Mouse (Mus musculus) MEL (cell line): Measurements from ENCODE around the gene Itprip. TPM values are rescaled to one million over a fixed set of nuclear protein-coding genes. Genes with fewer than 3 reads are reported as not detected.
A peak's percentile ranks its signal among the peaks of the same experiment; 100 is the strongest.

Source experiments
- DNase-seq: peaks from one replicate; pipeline ENCODE4 v3.0.0; 2011; ENCODE audit warnings: low read depth, low spot score
- H3K27ac ChIP-seq: 2 replicates; pipeline ENCODE4 v1.5.1; 2012; ENCODE audit warnings: low read depth, mild to moderate bottlenecking, control low read depth, low read length, moderate library complexity; ENCODE audit not compliant: control insufficient read depth
- H3K27me3 ChIP-seq, 2 experiments: fragments of 150-350 bp in 1 of 2; sonication (generic) in 1 of 2; 2 replicates each; pipeline ENCODE4 v1.6.1; 2012; ENCODE audit warnings: low read length in 2 of 2, mild to moderate bottlenecking in 2 of 2, improper control_type of control experiment in 1 of 2, moderate library complexity in 1 of 2; ENCODE audit not compliant: insufficient read depth in 2 of 2, control insufficient read depth in 1 of 2
- H3K36me3 ChIP-seq, 2 experiments: 2 replicates each; pipeline ENCODE4 v1.6.1; 2012 to 2014; ENCODE audit warnings: low read length in 2 of 2, improper control_type of control experiment in 1 of 2, inconsistent platforms in 1 of 2, mild to moderate bottlenecking in 1 of 2; ENCODE audit not compliant: insufficient read depth in 2 of 2, control insufficient read depth in 1 of 2
- H3K4me1 ChIP-seq, 2 experiments: fragments of 150-350 bp in 1 of 2; sonication (generic) in 1 of 2; 2 replicates each; pipeline ENCODE4 v1.6.1; 2012; ENCODE audit warnings: low read length in 2 of 2, improper control_type of control experiment in 1 of 2, mild to moderate bottlenecking in 1 of 2; ENCODE audit not compliant: insufficient read depth in 2 of 2, control insufficient read depth in 1 of 2
- H3K4me3 ChIP-seq, 2 experiments: fragments of 150-350 bp in 1 of 2; sonication (generic) in 1 of 2; 2 replicates each; pipeline ENCODE4 v1.5.1; 2012; ENCODE audit warnings: low read depth in 2 of 2, low read length in 2 of 2, mild to moderate bottlenecking in 2 of 2, moderate library complexity in 2 of 2, control low read depth in 1 of 2, improper control_type of control experiment in 1 of 2; ENCODE audit not compliant: control insufficient read depth in 1 of 2, insufficient read depth in 1 of 2
- H3K79me2 ChIP-seq: 2 replicates; pipeline ENCODE4 v1.6.1; 2012; ENCODE audit warnings: mild to moderate bottlenecking, low read length, moderate library complexity; ENCODE audit not compliant: control insufficient read depth, poor library complexity, insufficient read depth
- H3K9ac ChIP-seq: 2 replicates; pipeline ENCODE4 v1.6.1; 2012; ENCODE audit warnings: low read depth, mild to moderate bottlenecking, control low read depth, low read length, moderate library complexity; ENCODE audit not compliant: control insufficient read depth, poor library complexity, severe bottlenecking
- H3K9me3 ChIP-seq: fragments of 150-350 bp; sonication (generic); replicated peaks from 2 replicates; pipeline ENCODE4 v1.6.1; 2012; ENCODE audit warnings: mild to moderate bottlenecking, low read length, improper control_type of control experiment, moderate library complexity; ENCODE audit not compliant: insufficient read depth
- BHLHE40 ChIP-seq: IDR thresholded peaks from 2 replicates; pipeline ENCODE4 v1.6.1; 2012; ENCODE audit warnings: low read depth, mild to moderate bottlenecking, inconsistent platforms, low read length, improper control_type of control experiment, borderline replicate concordance
- CHD1 ChIP-seq: IDR thresholded peaks from 2 replicates; pipeline ENCODE4 v1.6.1; 2012; ENCODE audit warnings: low read depth, mild to moderate bottlenecking, inconsistent platforms, low read length, improper control_type of control experiment
- CTCF ChIP-seq, 3 experiments: IDR thresholded peaks in 2 of 3; conservative IDR thresholded peaks in 1 of 3; 2 replicates each; pipeline ENCODE4 v1.5.1; 2011 to 2012; ENCODE audit warnings: low read length in 3 of 3, low read depth in 2 of 3, mild to moderate bottlenecking in 2 of 3, improper control_type of control experiment in 1 of 3, inconsistent platforms in 1 of 3, mixed read lengths in 1 of 3, moderate library complexity in 1 of 3; ENCODE audit not compliant: control insufficient read depth in 1 of 3, insufficient read depth in 1 of 3, poor library complexity in 1 of 3, severe bottlenecking in 1 of 3
- ELF1 ChIP-seq: IDR thresholded peaks from 2 replicates; pipeline ENCODE4 v1.6.1; 2014; ENCODE audit warnings: low read depth, mild to moderate bottlenecking, inconsistent platforms, low read length, improper control_type of control experiment, moderate library complexity
- EP300 ChIP-seq, 2 experiments: IDR thresholded peaks; 2 replicates each; pipeline ENCODE4 v1.6.1; 2011; ENCODE audit warnings: improper control_type of control experiment in 2 of 2, low read length in 2 of 2, low read depth in 1 of 2, mild to moderate bottlenecking in 1 of 2
- ETS1 ChIP-seq: IDR thresholded peaks from 2 replicates; pipeline ENCODE4 v1.6.1; 2012; ENCODE audit warnings: low read depth, mild to moderate bottlenecking, inconsistent platforms, low read length, improper control_type of control experiment, moderate library complexity
- GATA1 ChIP-seq: IDR thresholded peaks from 2 replicates; pipeline ENCODE4 v1.6.1; 2011; ENCODE audit warnings: low read depth, low read length, improper control_type of control experiment
- HCFC1 ChIP-seq: IDR thresholded peaks from 2 replicates; pipeline ENCODE4 v1.6.1; 2012; ENCODE audit warnings: low read depth, mild to moderate bottlenecking, inconsistent platforms, low read length, improper control_type of control experiment, moderate library complexity
- JUND ChIP-seq: IDR thresholded peaks from 2 replicates; pipeline ENCODE4 v1.6.1; 2011; ENCODE audit warnings: low read depth, mild to moderate bottlenecking, improper control_type of control experiment, low read length
- MAFK ChIP-seq: IDR thresholded peaks from 2 replicates; pipeline ENCODE4 v1.6.1; 2011; ENCODE audit warnings: low read depth, mild to moderate bottlenecking, low read length, improper control_type of control experiment, borderline replicate concordance
- MAZ ChIP-seq: IDR thresholded peaks from 2 replicates; pipeline ENCODE4 v1.6.1; 2012; ENCODE audit warnings: low read depth, mild to moderate bottlenecking, inconsistent platforms, low read length, improper control_type of control experiment
- MEF2A ChIP-seq: IDR thresholded peaks from 2 replicates; pipeline ENCODE4 v1.6.1; 2014; ENCODE audit warnings: low read depth, mild to moderate bottlenecking, inconsistent platforms, low read length, improper control_type of control experiment; ENCODE audit not compliant: poor library complexity, insufficient replicate concordance, severe bottlenecking; ENCODE audit errors: extremely low read depth
- MYB ChIP-seq: IDR thresholded peaks from 2 replicates; pipeline ENCODE4 v1.6.1; 2011; ENCODE audit warnings: mild to moderate bottlenecking, low read depth, low read length, improper control_type of control experiment
- MYC ChIP-seq: IDR thresholded peaks from 2 replicates; pipeline ENCODE4 v1.6.1; 2011; ENCODE audit warnings: low read depth, mild to moderate bottlenecking, low read length, improper control_type of control experiment, moderate library complexity
- NELFE ChIP-seq: IDR thresholded peaks from 2 replicates; pipeline ENCODE4 v1.6.1; 2011; ENCODE audit warnings: low read depth, low read length, improper control_type of control experiment
- POLR2AphosphoS2 ChIP-seq: IDR thresholded peaks from 2 replicates; pipeline ENCODE4 v1.6.1; 2011; ENCODE audit warnings: low read length, improper control_type of control experiment
- RCOR1 ChIP-seq: IDR thresholded peaks from 2 replicates; pipeline ENCODE4 v1.6.1; 2012; ENCODE audit warnings: low read depth, mild to moderate bottlenecking, inconsistent platforms, low read length, improper control_type of control experiment
- SMC3 ChIP-seq: IDR thresholded peaks from 2 replicates; pipeline ENCODE4 v1.6.1; 2011; ENCODE audit warnings: low read depth, low read length, improper control_type of control experiment
- TAL1 ChIP-seq: IDR thresholded peaks from 2 replicates; pipeline ENCODE4 v1.6.1; 2012; ENCODE audit warnings: mild to moderate bottlenecking, inconsistent platforms, low read length, moderate library complexity, mixed read lengths
- TBP ChIP-seq: IDR thresholded peaks from 2 replicates; pipeline ENCODE4 v1.8.0; 2011; ENCODE audit warnings: low read depth, low read length, improper control_type of control experiment
- TCF12 ChIP-seq: IDR thresholded peaks from 2 replicates; pipeline ENCODE4 v1.6.1; 2014; ENCODE audit warnings: low read depth, mild to moderate bottlenecking, inconsistent platforms, low read length, improper control_type of control experiment, moderate library complexity
- UBTF ChIP-seq: IDR thresholded peaks from 2 replicates; pipeline ENCODE4 v1.6.1; 2012; ENCODE audit warnings: low read depth, mild to moderate bottlenecking, inconsistent platforms, low read length, improper control_type of control experiment, moderate library complexity, borderline replicate concordance; ENCODE audit not compliant: insufficient read depth
- USF1 ChIP-seq: IDR thresholded peaks from 2 replicates; pipeline ENCODE4 v1.6.1; 2014; ENCODE audit warnings: low read depth, mild to moderate bottlenecking, inconsistent platforms, low read length, improper control_type of control experiment, moderate library complexity
- USF2 ChIP-seq, 2 experiments: IDR thresholded peaks; 2 replicates each; pipeline ENCODE4 v1.6.1; 2011 to 2012; ENCODE audit warnings: improper control_type of control experiment in 2 of 2, low read length in 2 of 2, borderline replicate concordance in 1 of 2, inconsistent platforms in 1 of 2, low read depth in 1 of 2, mild to moderate bottlenecking in 1 of 2; ENCODE audit not compliant: insufficient read depth in 1 of 2
- ZC3H11A ChIP-seq: IDR thresholded peaks from 2 replicates; pipeline ENCODE4 v1.6.1; 2012; ENCODE audit warnings: low read depth, mild to moderate bottlenecking, inconsistent platforms, low read length, improper control_type of control experiment
- ZKSCAN1 ChIP-seq: IDR thresholded peaks from 2 replicates; pipeline ENCODE4 v1.6.1; 2012; ENCODE audit warnings: low read depth, mild to moderate bottlenecking, inconsistent platforms, low read length, improper control_type of control experiment, moderate library complexity
- ZMIZ1 ChIP-seq: IDR thresholded peaks from 2 replicates; pipeline ENCODE4 v1.6.1; 2012; ENCODE audit warnings: low read depth, mild to moderate bottlenecking, inconsistent platforms, low read length, improper control_type of control experiment, moderate library complexity
- ZNF384 ChIP-seq: IDR thresholded peaks from 2 replicates; pipeline ENCODE4 v1.6.1; 2012; ENCODE audit warnings: low read depth, mild to moderate bottlenecking, inconsistent platforms, low read length, improper control_type of control experiment
- polyA plus RNA-seq, 2 experiments: library from polyadenylated mRNA; stranded (reverse) in 1 of 2; unstranded in 1 of 2; fragments of >175 nt in 1 of 2; fragments of >200 nt in 1 of 2; gene quantifications; 2 replicates each; pipeline versions ENCODE4 v1.2.1 to v1.2.4; 2012; ENCODE audit warnings: low replicate concordance in 2 of 2, low read depth in 1 of 2; ENCODE audit not compliant: insufficient read length in 2 of 2, insufficient read depth in 1 of 2, missing spikeins in 1 of 2
- total RNA-seq: library from RNA; depleted of rRNA; stranded (reverse); fragments of 300-350 nt; gene quantifications from 2 replicates; pipeline ENCODE4 v1.2.3, GENCODE M21; 2012

Itprip gene
- total and polyA plus RNA-seq, 3 experiments: 26.3 to 26.9 TPM; not detected in 1

DNA sequence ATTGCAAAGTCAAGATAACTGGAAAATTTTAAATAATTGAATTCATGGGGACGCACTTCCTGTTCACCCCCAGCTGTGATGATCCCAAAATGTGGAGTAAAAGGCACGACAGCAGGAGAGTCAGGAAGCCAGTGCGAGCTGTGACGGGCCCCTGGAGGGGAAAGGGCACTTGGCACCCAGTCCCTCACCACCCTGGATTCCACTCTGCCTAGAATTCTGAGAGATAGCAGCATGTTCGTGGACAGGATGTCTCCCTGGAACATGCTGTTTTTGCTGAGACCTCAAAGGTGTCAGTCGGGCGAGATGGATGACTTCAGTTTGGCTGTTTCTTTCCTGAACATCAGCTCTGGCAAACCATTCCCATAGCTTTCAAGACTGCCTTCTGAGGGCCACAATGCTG is 6.7 kb upstream of the Itprip start:
- peaks cover 0 to 2% of the 10 kb centered on the region in 2 experiments; a peak in 1 of 4 replicates for H3K27me3 ChIP-seq
- H3K4me1 ChIP-seq: peaks cover 0 to 8% of the 10 kb centered on the region in 2 experiments; a peak in 1 of 4 replicates
- H3K4me3 ChIP-seq: no peak overlapping the region
- H3K79me2 ChIP-seq: no peaks in the 10 kb centered on the region
- no peaks in the 10 kb centered on the region for H3K9me3 ChIP-seq
- no peak overlapping the region for H3K27ac ChIP-seq
- DNase-seq: no peak
- no peak for TF ChIP-seq JUND
- TF ChIP-seq EP300 (IDR thresholded peaks at IDR 0.05; ENCODE audit: low read depth in 1 of 2, low read length in 2 of 2): no peak
- no peak for TF ChIP-seq TAL1
- TF ChIP-seq UBTF: no peak
- TF ChIP-seq ZNF384: no peak
- no peak for TF ChIP-seq ZKSCAN1
- TF ChIP-seq MYB: no peak
- no peak for TF ChIP-seq SMC3
- TF ChIP-seq CHD1: no peak
- no peak for TF ChIP-seq ZMIZ1
- no peak for TF ChIP-seq POLR2AphosphoS2
- TF ChIP-seq USF1: no peak
- TF ChIP-seq RCOR1: no peak
- peaks cover 0 to 5% of the 10 kb centered on the region in 2 experiments; a peak in 2 of 4 replicates for H3K36me3 ChIP-seq
- no peak overlapping the region for H3K9ac ChIP-seq

GRCm38 (mm10) chr19:47919966-47920375 is 872 bp upstream of the Itprip start:
- Histone ChIP-seq H3K27ac (peak overlapping the region; percentile 99), H3K4me3 (peak overlapping the region; percentile 54 to 98), H3K9me3 (no peaks in the 10 kb centered on the region), H3K79me2 (peaks cover 32% of the 10 kb centered on the region)
- DNase-seq: peak; percentile 75
- TF ChIP-seq GATA1: peak; percentile 63
- no peak for TF ChIP-seq MAFK
- no peak for TF ChIP-seq USF2 (IDR thresholded peaks at IDR 0.05; ENCODE audit: borderline replicate concordance in 1 of 2, insufficient read depth in 1 of 2, low read depth in 1 of 2, low read length in 2 of 2)
- 0 out of 2 replicates have a peak, but pooled peaks have one; percentile 21 for TF ChIP-seq BHLHE40
- no peak; the same call in 1 of the 2 replicates for TF ChIP-seq NELFE
- no peak for TF ChIP-seq CTCF (IDR thresholded peaks at IDR 0.05 in 2 of 3, conservative IDR thresholded peaks at IDR 0.05 in 1 of 3; ENCODE audit: control insufficient read depth in 1 of 3, insufficient read depth in 1 of 3, low read depth in 2 of 3, low read length in 3 of 3, poor library complexity in 1 of 3, severe bottlenecking in 1 of 3)
- peak in 1 of 2 experiments; percentile 56; a peak in 3 of 4 replicates for TF ChIP-seq EP300 (IDR thresholded peaks at IDR 0.05; ENCODE audit: low read depth in 1 of 2, low read length in 2 of 2)
- TF ChIP-seq HCFC1: no peak
- no peak for TF ChIP-seq POLR2AphosphoS2
- no peak for TF ChIP-seq MYC
- peak; percentile 94 for TF ChIP-seq MEF2A
- no peak for TF ChIP-seq TCF12
- TF ChIP-seq CHD1: no peak
- TF ChIP-seq USF1: no peak
- TF ChIP-seq TAL1: no peak
- TF ChIP-seq ZMIZ1: no peak
- no peak for TF ChIP-seq ZC3H11A
- TF ChIP-seq ELF1: no peak
- no peak for TF ChIP-seq MAZ
- TF ChIP-seq ETS1: peak; percentile 72; the same call in 1 of the 2 replicates
- TF ChIP-seq TBP: no peak
- TF ChIP-seq, all 39 proteins: peak for 5
- no peaks in the 10 kb centered on the region for H3K27me3 ChIP-seq
- peaks cover 0 to 18% of the 10 kb centered on the region in 2 experiments; a peak in 2 of 4 replicates for H3K36me3 ChIP-seq
- peak overlapping the region; percentile 97 for H3K9ac ChIP-seq
- peaks cover 3 to 25% of the 10 kb centered on the region in 2 experiments for H3K4me1 ChIP-seq
